Mouse (Mus musculus): ENCODE results near the gene Gm5934. TPM values are rescaled to one million over a fixed set of nuclear protein-coding genes. Genes with fewer than 3 reads are reported as not detected.
"Not testable (repeated sequence)": the region's sequence is repeated elsewhere in the genome, so short reads cannot be mapped to it uniquely, and the experiment has no call there.

Gm5934 gene
- not detected in 2 replicates for polyA plus RNA-seq (2012; rRNA removed)

- WGBS = 81% methylated on average over 5 of the region's 5 CpGs
- not testable (repeated sequence) for H3K4me1 ChIP-seq (ENCODE audit: control insufficient read depth, insufficient read depth, low read length); DNase-seq; H3K4me3 ChIP-seq (replicated peaks; ENCODE audit: extremely low read depth, low read depth, low read length)
Observed at GRCm38 (mm10) chrX:24500660-24501059, at the start of gene Gm5934. Gene Gm5934 (minus strand): TSS chrX:24500760.

Other genes with a start within 250 kb of the Gm5934 start
- not detected in 2 replicates for gene Gm4297, start 74.1 kb upstream of the Gm5934 start, polyA plus RNA-seq (2012; rRNA removed)

Measured in lung, adult 2 months (tissue).